Mouse (Mus musculus): ENCODE measurements around the gene Igf2bp1.
A peak's percentile ranks its signal among the peaks of the same experiment; 100 is the strongest.

DNA sequence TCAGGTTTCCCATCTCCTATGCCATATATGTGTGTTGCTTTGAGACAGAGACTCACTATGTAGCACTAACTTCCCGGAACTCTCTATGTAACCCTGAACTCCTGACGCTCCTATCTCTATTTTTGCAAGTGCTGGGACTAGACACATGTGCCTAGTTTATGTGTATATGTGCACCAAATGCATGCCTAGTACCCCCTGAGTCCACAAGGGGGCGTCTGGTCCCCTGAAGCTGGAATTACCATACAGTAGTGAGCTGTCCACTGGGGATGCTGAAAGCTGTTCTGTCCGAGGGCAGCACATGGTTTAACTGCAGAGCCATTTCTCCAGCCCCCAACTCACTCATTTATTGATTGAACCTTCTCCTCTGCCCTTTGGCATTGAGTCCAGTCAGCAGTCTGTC, 79.3 kb downstream of the Igf2bp1 start:
- no peak for TF ChIP-seq POU5F1 (IDR thresholded peaks at IDR 0.05; ENCODE audit: borderline replicate concordance, low read length)
- peak; percentile 99 for TF ChIP-seq CTCF (conservative IDR thresholded peaks at IDR 0.05; ENCODE audit: low read length)

Data from E14TG2a.4 (cell line).